Mouse (Mus musculus) embryonic fibroblast, embryonic 13.5 days (primary cell): ENCODE results near the gene Pdcd5. TPM values are rescaled to one million over a fixed set of nuclear protein-coding genes. Genes with fewer than 3 reads are reported as not detected.

Experiments used
- H3K27ac ChIP-seq: 2 replicates; pipeline ENCODE4 v1.5.1; 2012; ENCODE audit warnings: low read length, control low read depth, inconsistent platforms; ENCODE audit not compliant: insufficient read depth
- H3K4me1 ChIP-seq: 2 replicates; pipeline ENCODE4 v1.6.1; 2011; ENCODE audit warnings: low read length; ENCODE audit not compliant: control insufficient read depth, insufficient read depth
- H3K4me3 ChIP-seq: 2 replicates; pipeline ENCODE4 v1.5.1; 2011; ENCODE audit warnings: mild to moderate bottlenecking, control low read depth, low read length; ENCODE audit not compliant: insufficient read depth
- CTCF ChIP-seq: IDR thresholded peaks from 2 replicates; pipeline ENCODE4 v1.5.1; 2011; ENCODE audit warnings: mild to moderate bottlenecking, control low read depth, low read length, moderate library complexity, borderline replicate concordance; ENCODE audit not compliant: insufficient read depth
- POLR2A ChIP-seq: IDR thresholded peaks from 2 replicates; pipeline ENCODE4 v1.6.1; 2011; ENCODE audit warnings: low read depth, mild to moderate bottlenecking, control low read depth, low read length, moderate library complexity
- polyA plus RNA-seq: library from polyadenylated mRNA; stranded (reverse); fragments of >200 nt; gene quantifications from 2 replicates; pipeline ENCODE4 v1.2.4, GENCODE M21; 2011; ENCODE audit warnings: low read depth; ENCODE audit not compliant: missing spikeins, insufficient read length

Pdcd5 gene
- polyA plus RNA-seq, 1 experiment, result 118 TPM

- TF ChIP-seq POLR2A (no peak), CTCF (no peak)
- H3K27ac ChIP-seq, result no peak overlapping the region
- no peak overlapping the region for H3K4me3 ChIP-seq
Measured at GRCm38 (mm10) chr7:35606816-35607215, 40.5 kb downstream of the Pdcd5 start.

GRCm38 (mm10) chr7:35602766-35603165 lies 44.6 kb downstream of the Pdcd5 start:
- Histone ChIP-seq H3K4me3 (no peak overlapping the region), H3K4me1 (no peaks in the 10 kb centered on the region), H3K27ac (no peak overlapping the region)
- TF ChIP-seq POLR2A (no peak), CTCF (no peak)

More at GRCm38 (mm10) chr7:35606816-35607215, 40.5 kb downstream of the Pdcd5 start:
- H3K4me1 ChIP-seq, result no peaks in the 10 kb centered on the region

DNA sequence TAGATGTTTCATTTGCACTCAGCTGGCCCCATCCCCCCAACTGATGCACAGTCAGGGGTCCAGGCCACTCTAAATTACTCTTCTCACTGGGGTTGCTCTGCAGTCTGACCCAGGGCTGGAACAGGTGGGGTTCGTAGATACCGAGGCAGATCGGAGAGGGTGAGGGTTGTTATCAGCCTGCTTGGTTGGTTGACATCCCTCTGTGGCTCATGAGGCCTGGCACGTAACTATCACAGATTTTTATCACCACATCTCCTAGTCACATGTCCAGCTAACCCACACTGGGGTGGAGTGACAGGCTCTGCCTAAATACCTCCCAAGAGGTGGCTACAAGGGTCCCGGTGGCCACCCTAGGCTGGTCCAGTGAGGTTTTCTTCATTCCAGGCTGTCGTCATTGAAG lies 46.2 kb downstream of the Pdcd5 start:
- no peaks in the 10 kb centered on the region for H3K4me1 ChIP-seq
- no peak overlapping the region for H3K27ac ChIP-seq
- TF ChIP-seq CTCF (no peak), POLR2A (no peak)
- H3K4me3 ChIP-seq, result no peak overlapping the region

DNA sequence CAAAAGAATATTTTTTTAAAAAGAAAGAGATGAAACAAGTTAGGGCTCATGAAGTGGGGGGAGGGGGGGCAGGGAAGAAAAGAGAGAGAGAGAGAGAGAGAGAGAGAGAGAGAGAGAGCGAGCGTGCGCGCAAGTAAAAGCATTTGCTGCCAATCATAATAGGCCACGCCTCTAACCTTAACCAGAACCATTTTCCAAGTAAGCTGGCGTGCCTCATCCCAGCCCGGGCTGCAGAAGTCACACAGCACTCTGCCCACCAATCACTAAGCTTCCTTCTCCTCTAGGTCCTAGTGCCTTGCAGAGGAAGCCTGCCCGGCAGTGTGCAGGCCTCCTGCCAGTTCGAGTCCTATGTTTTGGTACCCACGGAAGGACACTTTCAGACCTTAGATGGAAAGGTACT lies 47.3 kb downstream of the Pdcd5 start:
- H3K4me1 ChIP-seq, result no peaks in the 10 kb centered on the region
- no peak overlapping the region for H3K4me3 ChIP-seq
- no peak overlapping the region for H3K27ac ChIP-seq
- TF ChIP-seq POLR2A (no peak), CTCF (no peak)

DNA sequence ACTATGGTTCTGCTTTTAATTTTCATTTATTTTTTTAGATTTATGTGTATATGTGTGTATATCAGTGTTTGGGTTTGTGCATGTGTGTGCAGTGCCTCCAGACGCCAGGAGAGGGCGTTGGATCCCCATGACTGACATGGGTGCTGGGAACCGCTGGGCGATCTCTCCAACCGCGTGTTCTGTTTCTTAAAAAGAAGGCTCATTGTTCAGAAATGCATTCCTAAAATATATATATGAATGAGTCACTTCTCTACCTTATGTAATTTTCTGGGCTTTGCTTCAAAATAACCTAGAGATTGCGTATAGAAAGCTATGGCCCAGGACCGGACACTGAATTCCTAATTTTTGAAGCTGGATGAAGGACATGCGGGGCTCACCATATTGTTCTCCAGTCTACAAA lies 47.8 kb downstream of the Pdcd5 start:
- no peak for TF ChIP-seq POLR2A
- TF ChIP-seq CTCF, result peak; percentile 52; the same call in 1 of the 2 replicates
- H3K4me1 ChIP-seq, result no peaks in the 10 kb centered on the region
- no peak overlapping the region for H3K4me3 ChIP-seq
- no peak overlapping the region for H3K27ac ChIP-seq

GRCm38 (mm10) chr7:35594311-35594710 lies 53.0 kb downstream of the Pdcd5 start:
- H3K27ac ChIP-seq, result no peak overlapping the region
- H3K4me1 ChIP-seq, result peaks cover 4% of the 10 kb centered on the region
- H3K4me3 ChIP-seq, result no peak overlapping the region

More at GRCm38 (mm10) chr7:35594311-35594710, 53.0 kb downstream of the Pdcd5 start:
- TF ChIP-seq CTCF (no peak), POLR2A (no peak)

Other genes with a start within 250 kb of the Pdcd5 start
- not detected in 2 replicates for gene Slc7a9, start 198.7 kb downstream of the Pdcd5 start, polyA plus RNA-seq
- gene Tdrd12, start 109.8 kb downstream of the Pdcd5 start, polyA plus RNA-seq, result not detected in 2 replicates
- gene Nudt19, start 91.2 kb downstream of the Pdcd5 start, polyA plus RNA-seq, result 35.6 and 53.6 TPM in 2 replicates
- 0.20 and 0.33 TPM in 2 replicates for gene Rgs9bp, start 61.9 kb downstream of the Pdcd5 start, polyA plus RNA-seq
- gene Ankrd27, start 61.3 kb downstream of the Pdcd5 start, polyA plus RNA-seq, result 51.0 and 65.3 TPM in 2 replicates
- gene Dpy19l3, start 106.9 kb upstream of the Pdcd5 start, polyA plus RNA-seq, result 60.8 and 68.5 TPM in 2 replicates
- 22.3 and 23.5 TPM in 2 replicates for gene Zfp507, start 155.5 kb upstream of the Pdcd5 start, polyA plus RNA-seq